ENCODE assay signal across 33 mouse cellular contexts in the genomic region with DNA sequence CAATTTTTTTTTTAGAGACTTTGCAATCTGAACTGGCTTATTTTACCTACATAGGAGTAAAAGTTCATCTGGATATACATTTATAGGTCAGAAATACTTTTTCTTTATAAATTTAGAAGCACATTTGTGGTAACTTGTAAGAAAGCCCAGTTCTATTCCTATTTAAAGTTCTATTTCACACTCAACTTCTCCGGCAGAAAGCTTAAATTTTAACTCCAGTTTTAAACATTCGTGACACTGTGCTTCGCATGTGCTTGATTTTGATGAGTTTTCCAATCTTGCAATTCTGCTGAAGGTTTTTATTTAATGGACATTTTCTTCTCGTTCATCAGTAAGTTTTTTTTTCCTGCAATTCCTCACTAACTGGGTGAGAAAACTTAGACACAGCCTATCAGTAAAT.
"Had no signal": no experiment of that assay in that cellular context is flagged by ENCODE, and none has a peak within 500 bp of the region (broad histone marks: within the 10 kb centered on the region; RNA-seq: fewer than 3 reads in every experiment).

No protein-coding gene starts in this region.

- ATAC-seq: hindbrain, embryonic 16.5 days; hindbrain, postnatal 0 days; intestine, embryonic 15.5 days; intestine, embryonic 16.5 days; intestine, postnatal 0 days had no signal

- H3K27ac ChIP-seq: heart, embryonic 10.5 days; heart, embryonic 13.5 days; heart, embryonic 15.5 days; hindbrain, embryonic 10.5 days; hindbrain, embryonic 12.5 days; hindbrain, embryonic 13.5 days; hindbrain, embryonic 14.5 days; hindbrain, embryonic 15.5 days; hindbrain, postnatal 0 days; intestine, embryonic 15.5 days; kidney, embryonic 15.5 days; kidney, postnatal 0 days; layer of hippocampus, adult 2 months had no signal

- DNase-seq: heart, postnatal 10 days; heart, postnatal 14 days; heart, postnatal 36 days; heart, postnatal 4 days; kidney, adult 11 months; kidney, adult 18-20 months; kidney, adult 2 months; kidney, adult 8-10 months; kidney, adult 9 months; kidney, postnatal 10 days; kidney, postnatal 14 days; kidney, postnatal 25 days; kidney, postnatal 36 days; kidney, postnatal 4 days; layer of hippocampus, adult 9-11 months; layer of hippocampus, postnatal 36 days had no signal

- H3K4me3 ChIP-seq: heart, embryonic 10.5 days; heart, embryonic 12.5 days; heart, embryonic 13.5 days; heart, embryonic 15.5 days; hindbrain, embryonic 10.5 days; hindbrain, embryonic 12.5 days; hindbrain, embryonic 13.5 days; hindbrain, embryonic 15.5 days; intestine, embryonic 15.5 days; kidney, embryonic 15.5 days; layer of hippocampus, adult 2 months had no signal
